Mouse (Mus musculus): ENCODE measurements around the gene Gabarapl2.

DNA sequence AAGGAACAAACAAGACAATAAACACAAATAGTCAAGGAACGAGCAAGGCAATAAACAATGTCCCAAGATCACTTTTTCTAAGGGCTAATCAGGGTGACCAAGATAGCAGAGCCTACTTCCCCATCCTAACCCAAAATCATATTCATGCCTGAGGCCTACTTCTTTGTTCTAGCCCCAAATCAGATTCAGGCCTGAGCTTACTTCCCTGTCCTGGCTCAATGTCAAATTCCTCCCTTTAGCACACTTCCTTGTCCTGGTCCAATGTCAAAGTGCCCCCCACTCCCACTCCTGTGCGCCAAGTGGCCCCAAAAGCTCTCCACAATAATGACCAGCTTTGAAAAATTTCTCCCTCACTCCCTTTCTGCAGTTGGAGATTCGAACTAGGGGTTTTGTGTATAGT is 3.3 kb upstream of the Gabarapl2 start:
- TF ChIP-seq CTCF (IDR thresholded peaks at IDR 0.05) (no peak), EP300 (IDR thresholded peaks at IDR 0.05) (no peak)

Measured in lung, postnatal 0 days (tissue).